Mouse (Mus musculus) heart, adult 8-10 months (tissue): ENCODE results near the gene Slc16a4. TPM values are rescaled to one million over a fixed set of nuclear protein-coding genes. Genes with fewer than 3 reads are reported as not detected.

Experiments used
- DNase-seq: peaks from one replicate; pipeline ENCODE4 v3.0.0; 2022; ENCODE audit warnings: low spot score
- total RNA-seq, 4 experiments: library from RNA; stranded (reverse); gene quantifications; 2 replicates each; pipeline ENCODE4 v1.2.4; 2022

Slc16a4 gene
- total RNA-seq = under 1 TPM; 0.19 to 0.81 (median 0.44) TPM

DNA sequence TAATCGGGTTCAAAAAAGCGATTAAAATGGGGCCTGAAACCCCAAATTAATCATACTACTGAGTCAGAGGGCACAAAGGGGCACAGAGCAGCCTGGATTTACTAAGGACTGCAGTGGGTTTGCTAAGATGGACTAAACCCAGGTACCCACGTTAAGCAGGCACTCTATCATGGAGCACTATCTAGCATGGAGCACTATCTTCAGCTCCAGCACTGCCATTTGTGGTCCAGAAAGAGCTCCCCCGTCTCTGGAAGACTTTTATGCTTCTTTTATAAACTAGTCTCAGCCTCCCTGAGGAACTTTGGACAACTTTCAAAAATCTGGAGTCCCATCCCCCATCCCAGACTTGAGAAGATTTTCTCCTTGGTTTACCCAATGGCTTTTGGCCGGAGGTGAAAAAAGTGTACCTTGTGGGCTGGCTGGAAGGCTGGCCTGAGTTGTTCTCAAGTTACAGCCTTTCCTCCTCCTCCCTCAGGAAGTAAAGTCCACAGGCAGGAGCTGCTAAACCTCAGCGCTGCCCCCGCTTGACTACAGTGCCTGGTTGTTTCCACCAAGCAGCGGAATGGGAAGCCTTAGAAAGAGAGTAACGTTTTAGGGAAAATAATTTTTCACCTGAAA lies at the start of gene Slc16a4:
Gene Slc16a4 (plus strand): TSS at position 467 of the 618 bp plus-strand sequence.
- peak; percentile 14 for DNase-seq

DNA sequence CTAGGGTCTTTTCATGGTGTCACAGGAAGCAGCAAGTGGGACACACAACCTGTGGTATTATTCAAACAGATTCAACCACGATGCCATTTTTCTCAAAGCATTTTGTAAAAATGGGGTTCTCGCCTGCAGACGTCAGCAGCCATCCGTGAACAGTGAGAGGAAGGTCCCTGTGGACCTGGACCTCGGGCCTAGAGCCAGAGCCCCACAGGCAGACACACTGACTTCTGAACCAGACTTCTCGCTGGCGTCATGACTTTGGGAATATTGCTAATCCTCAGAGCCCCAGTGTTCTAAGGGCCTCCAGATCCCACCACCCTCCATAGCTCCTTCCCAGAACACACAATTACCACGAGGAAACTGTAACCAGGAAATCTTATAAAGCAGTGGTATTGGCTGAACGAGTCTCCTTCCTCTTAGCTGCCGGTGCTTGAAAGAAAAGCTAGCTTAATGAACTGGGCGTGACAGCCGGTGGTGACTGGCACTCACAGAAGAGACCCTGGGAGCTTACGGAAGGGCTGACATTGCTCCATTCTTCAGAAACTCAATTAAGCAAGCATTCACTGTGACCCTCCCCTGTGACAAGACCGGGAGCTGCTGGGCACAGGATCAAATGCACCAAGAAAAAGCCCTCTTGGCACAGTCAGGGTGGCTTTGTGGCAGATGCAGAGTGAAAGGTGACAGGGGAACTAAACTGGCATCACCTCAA lies 49.5 kb upstream of the Slc16a4 start:
- no peak for DNase-seq

DNA sequence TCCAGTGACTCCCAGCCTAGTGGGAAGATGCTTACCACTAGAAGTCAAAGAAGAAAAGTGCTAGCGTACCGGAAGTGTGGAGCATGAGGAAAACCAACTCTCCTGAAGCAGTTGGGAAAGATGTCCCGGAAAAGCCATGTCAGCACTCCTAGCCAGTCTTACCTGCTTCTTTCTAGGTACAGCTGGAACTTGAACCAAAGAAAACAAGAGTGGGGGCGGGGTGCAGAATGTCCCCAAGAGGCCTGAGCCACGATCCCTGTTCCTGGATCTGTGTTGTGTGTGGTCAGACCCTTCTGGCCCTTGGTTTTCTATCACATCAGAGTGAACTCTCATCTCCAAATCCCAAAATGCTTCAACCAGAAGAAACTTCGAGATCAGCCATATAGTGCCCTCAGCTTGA lies 44.2 kb upstream of the Slc16a4 start:
- DNase-seq = no peak

DNA sequence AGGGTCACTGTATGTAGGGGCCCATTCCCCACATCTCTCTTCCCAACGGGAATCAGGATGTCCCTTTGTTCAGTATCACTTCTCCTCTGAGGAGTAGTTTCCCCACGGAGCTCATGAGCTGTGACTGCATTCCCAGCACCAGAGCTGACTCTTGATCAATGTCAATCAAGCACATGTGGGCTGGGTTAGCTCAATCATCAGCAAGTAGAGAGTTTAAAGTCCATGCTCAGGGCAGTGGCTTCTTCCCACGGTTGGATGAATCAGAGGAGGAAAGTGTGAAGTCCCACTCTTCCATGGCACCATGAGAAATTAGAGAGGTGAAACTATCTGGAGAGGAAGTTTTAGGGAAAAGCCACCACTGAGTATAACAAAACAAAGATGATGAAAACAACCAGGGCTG lies 42.0 kb upstream of the Slc16a4 start:
- DNase-seq = no peak

DNA sequence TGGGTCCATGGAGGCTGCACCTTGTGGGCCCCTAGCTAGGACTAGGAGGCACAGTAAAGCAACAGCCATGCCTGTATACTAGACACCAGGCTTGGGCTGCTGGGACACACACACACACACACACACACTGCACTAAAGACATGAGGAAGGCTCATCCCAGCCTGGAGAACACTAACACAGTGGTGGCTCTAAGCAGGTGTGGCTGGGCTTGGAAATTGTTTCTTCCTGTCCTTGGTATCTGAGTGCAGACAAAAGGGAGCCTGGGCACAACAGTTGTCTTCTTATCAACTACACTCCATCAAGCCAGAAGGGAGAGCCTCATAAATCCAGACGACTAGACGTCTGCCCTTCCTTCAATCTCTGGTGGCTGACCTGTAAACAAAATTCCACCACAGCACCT lies 40.7 kb upstream of the Slc16a4 start:
- no peak for DNase-seq

DNA sequence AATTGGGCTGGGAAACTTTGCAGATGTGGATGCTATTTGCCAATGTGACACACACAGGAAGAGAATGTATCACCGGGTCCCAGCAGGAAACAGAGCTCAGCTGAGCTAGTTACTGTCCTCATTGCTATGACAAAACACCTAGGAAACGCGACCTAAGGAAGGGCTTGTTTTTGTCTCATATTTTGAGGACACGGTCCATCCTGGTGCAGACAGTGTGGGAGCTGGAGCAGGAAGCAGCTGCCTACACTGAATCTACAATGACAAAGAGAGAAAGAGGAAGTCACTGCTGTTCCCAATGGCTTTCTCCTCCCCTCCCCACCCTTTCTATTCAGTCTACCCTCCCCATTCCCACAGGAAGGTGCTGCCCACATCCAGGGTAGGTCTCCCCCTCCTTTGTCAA lies 39.0 kb upstream of the Slc16a4 start:
- peak; percentile 70 for DNase-seq

DNA sequence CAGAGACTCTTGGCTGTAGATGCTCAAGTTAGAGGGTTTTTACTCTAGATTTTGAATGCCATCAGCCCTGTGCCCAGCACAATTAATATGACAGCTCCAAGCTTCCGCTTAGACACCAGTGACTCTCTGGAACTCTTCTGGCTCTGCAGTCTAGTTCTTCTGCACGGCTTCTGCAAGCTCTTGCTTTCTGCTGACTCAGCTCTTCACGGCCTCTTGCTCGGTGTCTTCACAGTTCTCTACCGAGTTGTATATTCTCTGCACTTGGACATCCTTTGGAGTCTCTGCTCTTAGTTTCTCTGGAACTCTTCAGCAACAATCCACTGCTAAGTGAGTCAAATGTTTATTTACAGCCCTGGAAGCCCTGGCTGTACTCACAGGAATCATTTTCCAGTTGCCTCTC lies 37.1 kb upstream of the Slc16a4 start:
- no peak for DNase-seq

DNA sequence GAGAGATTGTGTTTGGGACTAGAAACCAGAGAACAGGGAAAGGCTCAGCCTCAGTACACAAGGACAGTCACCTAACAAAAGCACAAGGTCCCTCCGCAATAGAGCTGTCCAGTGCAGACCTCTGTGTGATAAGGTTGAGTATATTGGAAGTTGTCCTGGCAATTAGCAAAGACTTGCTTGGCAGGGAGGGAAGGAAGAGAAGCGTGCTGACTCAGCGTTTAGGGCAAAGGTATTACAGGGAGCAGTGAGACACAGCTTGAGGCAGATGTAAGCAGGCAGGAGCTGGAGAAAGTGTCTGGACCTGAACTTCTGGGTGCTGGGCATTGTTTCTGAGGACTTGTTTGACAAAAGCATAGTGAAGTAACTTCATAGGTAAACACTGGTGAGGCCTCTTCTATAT lies 35.0 kb upstream of the Slc16a4 start:
- no peak for DNase-seq

DNA sequence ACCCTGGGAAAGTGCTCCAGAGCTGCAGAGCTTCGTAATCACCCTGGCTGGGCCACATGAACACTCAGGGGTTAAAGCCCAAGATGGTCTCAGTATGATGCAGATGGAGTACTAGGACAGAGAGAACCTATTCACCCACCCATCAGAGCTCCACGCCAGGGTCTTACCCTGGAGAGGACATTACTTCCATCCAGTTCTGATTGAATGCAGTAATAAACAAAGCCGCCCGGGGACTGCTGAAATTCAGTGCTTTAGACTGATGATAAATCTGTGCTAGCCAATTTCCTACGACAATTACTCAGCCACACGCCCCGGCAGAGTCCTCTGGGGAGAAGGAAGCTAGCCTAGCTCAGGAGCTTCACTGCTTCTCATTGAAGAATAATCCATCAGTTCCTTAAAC lies 34.3 kb upstream of the Slc16a4 start:
- DNase-seq = no peak

DNA sequence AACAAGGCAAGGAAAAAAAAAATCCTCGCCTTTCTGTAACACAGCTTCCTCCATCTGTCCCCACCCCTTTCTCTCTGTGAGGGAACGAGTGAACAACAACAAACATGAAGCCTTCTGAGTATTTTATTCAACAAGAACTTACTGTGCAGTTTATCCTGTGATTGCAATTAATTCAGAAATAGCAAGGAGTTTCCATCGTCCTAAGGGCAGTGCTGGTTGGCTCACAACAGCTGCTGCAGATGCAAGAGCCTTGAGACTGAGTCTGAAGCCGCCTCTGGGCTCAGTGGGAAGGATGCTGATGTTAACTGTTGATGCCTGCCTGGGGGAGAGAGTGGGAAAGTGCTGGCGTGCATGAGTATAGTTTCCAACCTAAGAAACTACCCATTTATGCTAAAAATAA lies 33.1 kb upstream of the Slc16a4 start:
- DNase-seq = no peak

DNA sequence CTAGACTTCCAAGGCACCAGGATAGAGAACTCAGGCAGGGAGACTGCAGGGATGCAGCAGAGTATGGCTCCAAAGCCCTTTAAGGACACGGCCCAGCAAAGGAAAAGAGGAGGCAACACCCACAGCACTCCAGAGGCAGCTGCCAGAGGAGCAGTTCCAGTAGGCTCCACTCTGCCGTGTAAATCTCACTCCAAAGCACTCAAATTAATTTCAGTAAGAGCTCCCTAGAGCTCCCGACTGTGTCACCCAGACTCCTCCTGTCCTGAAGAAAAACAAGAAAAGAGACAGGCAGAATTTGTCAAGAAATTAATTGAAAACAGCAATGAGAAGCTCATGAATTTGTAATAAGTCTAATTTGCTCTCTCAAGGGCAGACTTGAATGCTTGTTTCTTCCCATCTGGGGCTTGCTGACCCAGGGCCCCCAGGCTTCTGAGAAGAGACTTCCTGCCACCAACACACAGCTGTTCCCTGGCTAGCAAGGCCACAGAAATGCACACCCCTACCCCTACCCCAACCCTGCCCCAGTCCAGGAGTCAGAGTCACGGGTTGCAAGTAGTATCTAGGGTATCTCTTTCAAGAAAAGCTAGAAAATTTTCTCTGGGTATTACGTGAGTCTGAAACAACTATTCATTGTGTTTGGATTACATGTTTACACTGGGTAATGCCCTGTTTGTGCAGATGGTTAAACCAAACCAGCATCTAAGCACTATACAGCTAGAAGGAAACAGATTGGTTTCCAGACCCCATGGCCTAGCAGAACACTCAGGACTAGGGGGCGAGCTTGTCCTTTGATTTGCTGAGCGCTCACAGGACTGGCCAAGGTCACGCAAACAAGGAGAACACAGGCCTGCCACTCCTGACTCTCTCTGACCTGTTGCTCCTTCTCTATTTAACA lies 29.8 kb upstream of the Slc16a4 start:
- DNase-seq = peak; percentile 35

DNA sequence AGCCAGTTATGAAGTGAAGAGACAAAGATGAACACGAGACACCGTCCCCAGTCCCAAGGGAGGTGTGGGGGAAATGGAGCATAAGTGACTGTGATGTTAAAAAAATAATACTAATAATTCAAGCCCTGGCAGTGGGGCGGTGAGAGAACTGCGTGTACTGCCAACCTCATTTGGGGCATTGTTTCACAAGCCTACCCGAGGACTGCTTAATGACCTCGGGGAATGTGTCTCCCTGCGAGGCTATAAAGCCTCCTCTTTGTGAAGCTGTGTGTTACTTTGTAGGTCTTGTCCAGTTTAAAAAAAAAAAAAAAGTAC lies 29.2 kb upstream of the Slc16a4 start:
- DNase-seq = no peak

DNA sequence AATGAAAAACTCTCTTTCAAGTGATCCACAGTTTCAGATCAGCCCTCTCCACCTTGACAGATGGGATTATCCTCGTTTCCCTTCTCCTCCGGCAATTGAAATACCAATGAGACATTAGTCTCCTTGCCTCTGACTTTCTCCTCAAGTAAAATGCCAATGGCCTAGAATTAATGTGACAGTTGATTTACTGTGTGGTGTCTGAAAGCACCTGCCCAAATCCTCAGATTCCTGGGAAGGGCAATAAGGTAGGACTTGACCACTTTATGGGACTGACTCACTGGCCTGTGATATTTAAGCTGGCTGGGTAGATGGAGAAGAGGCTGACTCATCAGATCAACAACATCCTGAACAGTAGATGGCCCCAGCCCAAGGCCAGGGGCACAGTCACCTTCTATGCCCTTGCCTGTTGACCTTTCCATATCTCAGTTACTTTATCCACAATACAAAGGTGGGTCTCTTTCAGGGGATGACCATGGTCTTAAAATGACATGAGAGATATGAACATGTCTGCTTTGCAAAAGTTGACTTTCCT lies 24.1 kb upstream of the Slc16a4 start:
- no peak for DNase-seq

DNA sequence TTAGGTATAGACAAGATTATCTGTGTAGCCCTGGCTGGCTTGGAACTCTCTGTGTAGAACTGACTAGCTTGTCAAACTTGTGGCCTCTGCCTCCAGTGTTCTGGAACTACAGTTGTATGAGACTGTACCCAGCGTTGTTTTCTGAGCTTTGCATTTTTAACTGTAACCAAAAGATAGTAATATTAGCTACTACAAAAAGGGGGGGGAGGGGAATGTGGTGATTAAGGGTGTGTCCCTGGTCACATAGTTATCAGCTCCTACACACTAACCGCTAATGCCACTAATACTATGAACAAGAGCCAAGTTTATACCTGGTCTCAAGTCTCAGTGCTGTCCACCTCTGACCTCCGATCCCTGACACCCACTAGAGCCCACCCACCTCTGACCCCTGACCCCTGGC lies 18.6 kb upstream of the Slc16a4 start:
- no peak for DNase-seq

DNA sequence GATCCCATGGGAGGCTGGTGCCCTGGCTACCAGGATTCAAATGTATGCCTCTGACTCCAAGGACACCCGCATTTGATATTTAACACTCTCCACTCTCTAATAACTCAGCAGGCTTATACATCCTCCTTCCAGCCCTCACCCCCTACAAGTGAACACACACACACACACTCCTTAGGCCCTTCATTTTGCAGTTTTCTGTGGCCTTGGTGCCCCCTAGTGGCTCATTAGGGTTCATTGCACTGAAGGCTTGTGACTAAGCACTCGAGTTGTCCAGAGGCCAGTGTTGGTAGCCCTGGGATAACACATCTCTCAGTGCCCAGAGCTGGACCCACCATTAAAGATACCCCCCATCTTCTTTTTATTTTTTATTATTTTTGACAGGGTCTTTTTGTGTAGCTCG lies 17.2 kb upstream of the Slc16a4 start:
- DNase-seq = peak; percentile 64

DNA sequence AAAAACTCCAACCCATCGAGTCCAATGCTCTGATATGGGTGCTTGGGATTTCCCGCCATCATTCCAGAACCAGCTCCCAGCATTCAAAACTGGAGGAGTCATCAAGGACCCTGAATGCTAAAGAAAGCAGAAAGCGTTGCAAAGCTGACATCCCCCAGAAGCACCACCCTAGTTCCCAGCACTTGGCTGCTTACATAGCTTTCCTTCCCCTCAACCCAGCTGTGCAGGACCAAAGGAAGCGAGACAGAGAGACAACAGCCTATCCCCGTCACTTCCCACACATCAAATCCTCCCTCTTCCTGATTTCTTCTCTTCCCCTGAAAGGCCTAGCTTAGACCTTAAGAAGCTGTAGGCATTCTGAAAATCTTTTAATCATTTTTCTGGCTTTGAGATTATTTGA lies 15.7 kb upstream of the Slc16a4 start:
- peak; percentile 37 for DNase-seq

DNA sequence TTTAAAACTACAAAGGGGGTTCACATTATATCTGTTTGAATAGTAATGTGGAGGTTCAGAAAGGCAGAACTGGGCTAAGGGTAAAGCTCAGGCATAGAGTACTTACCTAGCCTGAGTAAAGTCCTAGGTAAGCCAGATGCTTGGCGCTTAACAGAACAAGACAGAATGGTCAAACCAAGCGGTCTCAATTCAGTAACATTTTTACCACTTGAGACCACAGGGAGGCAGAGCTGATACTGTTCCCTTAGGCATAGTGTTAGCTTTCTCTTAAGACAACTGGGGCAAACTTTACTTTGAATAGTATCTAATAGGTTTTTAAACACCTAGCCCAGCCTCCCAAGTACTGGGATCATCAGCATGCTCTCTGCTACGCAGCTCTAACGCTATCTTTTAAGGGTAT lies 15.0 kb upstream of the Slc16a4 start:
- no peak for DNase-seq

DNA sequence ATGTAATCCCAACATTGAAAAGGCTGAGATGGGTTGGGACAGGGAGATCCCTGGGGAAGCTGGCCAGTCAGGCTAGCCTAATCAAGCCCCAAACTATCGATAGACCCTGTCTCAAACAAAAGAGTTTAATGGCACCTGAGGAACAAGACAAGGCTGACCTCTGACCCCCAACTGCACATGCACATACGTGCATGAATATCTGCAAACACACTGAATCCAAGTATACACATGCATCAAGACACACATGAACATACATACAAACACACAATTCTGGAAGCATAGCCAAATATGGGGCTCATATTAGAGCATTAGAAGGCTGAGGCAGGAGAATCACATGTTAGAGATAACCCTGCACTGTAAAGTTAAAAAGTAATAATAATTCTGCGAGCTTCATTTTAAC lies 14.4 kb upstream of the Slc16a4 start:
- DNase-seq = no peak

DNA sequence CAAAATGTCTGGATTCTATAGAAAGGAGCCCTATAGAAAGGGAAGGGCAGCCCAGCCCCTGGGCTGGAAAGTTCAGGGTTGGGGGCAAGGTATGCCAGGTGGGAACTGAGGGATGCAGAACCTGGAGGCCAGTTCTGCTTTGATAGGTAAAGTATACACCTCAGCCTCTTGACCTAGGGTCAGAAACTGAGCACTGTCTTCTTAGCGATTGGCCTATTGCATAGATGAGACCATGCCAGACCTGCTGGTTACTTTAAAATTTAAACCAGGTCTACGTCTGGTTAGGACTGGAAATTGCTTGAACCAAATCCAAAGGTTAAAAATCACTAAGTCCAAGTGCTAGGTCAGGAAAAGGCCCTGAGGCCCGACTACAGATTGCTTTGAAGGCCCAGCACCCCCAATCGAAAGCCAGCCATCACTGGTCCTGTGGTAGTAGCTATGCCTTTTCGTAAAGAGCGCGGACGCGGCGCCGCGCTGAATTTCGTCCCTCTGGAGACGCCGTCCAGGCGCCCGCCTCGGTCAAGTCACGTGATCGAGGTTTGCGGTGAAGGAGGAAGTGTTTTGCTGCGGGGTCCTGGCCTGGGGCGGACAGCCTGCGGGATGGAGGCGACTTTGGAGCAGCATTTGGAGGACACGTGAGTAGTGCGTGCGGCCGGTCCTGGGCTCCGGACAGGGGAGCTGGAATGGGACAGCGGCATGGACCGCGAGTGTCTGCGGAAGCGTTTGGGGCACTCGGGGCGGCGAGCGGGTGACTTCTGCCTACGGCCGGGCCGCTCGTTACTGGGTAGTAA lies 12.4 kb upstream of the Slc16a4 start, which contains the start of gene Lamtor5:
Gene Lamtor5 (plus strand): TSS at position 380 of the 791 bp plus-strand sequence.
- DNase-seq = peak; percentile 91

DNA sequence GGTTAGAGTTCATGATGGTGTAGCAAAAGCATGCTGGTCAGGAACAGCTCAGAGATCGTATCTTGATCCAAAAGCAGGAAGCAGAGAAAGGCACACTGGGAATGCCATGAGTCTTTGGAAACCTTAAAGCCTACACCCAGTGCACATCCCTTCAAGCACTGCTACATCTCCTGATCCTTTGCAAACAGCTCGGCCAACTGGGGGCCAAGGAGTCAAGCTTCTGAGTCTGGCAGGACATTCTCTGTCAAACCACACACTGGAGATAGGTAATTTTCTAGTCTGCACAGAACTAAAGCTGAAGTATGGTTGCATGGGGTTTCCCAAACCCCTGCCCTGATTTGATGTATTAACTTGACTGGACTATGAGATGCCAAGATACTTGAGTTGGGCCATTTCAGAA lies 4.9 kb upstream of the Slc16a4 start:
- DNase-seq = no peak

DNA sequence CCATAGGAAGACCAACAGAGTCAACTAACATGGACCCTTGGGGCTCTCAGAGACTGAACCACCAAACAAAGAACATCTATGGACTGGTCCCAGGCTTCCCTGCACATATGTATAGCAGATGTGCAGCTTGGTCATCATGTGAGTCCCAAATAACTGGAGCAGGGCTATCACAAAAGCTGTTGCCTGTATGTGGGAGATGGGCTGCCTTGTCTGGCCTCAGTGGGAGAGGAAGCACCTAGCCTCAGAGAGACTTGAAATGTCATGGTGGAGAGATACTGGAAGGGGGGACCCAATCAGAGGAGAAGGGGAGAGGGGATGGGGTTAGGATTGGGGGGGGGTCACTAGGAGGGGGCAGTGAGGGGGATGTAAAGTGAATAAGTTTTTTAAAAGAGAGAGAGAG lies 3.7 kb upstream of the Slc16a4 start:
- DNase-seq = no peak
